Mouse (Mus musculus) CH12.LX (cell line): ENCODE results near the gene Olfr725. TPM values are rescaled to one million over a fixed set of nuclear protein-coding genes. Genes with fewer than 3 reads are reported as not detected.

ENCODE experiments used
- DNase-seq: peaks from one replicate; pipeline ENCODE4 v3.0.0-alpha.2; 2013; ENCODE audit errors: extremely low read depth
- H3K27ac ChIP-seq: 2 replicates; pipeline ENCODE4 v1.5.1; 2012; ENCODE audit warnings: low read depth, mild to moderate bottlenecking, control low read depth, moderate library complexity; ENCODE audit not compliant: insufficient read depth
- H3K27me3 ChIP-seq: replicated peaks from 2 replicates; pipeline ENCODE3; 2012; ENCODE audit warnings: inconsistent platforms
- H3K36me3 ChIP-seq, 2 experiments: replicated peaks in 1 of 2; 2 replicates each; pipeline versions ENCODE3 to v1.6.1; 2012; ENCODE audit warnings: inconsistent platforms in 1 of 2, low read length in 1 of 2, mild to moderate bottlenecking in 1 of 2, mixed read lengths in 1 of 2, moderate library complexity in 1 of 2; ENCODE audit not compliant: control insufficient read depth in 1 of 2, insufficient read depth in 1 of 2
- H3K4me1 ChIP-seq, 2 experiments: 2 replicates each; pipeline ENCODE4 v1.6.1; 2012; ENCODE audit warnings: inconsistent platforms in 1 of 2, moderate library complexity in 1 of 2; ENCODE audit not compliant: insufficient read depth in 2 of 2, control insufficient read depth in 1 of 2
- H3K4me2 ChIP-seq: 2 replicates; pipeline ENCODE4 v1.6.1; 2012; ENCODE audit warnings: low read depth, mild to moderate bottlenecking, control low read depth; ENCODE audit not compliant: poor library complexity, insufficient read depth, severe bottlenecking
- H3K4me3 ChIP-seq, 3 experiments: fragments of 150-350 bp in 1 of 3; sonication (generic) in 1 of 3; replicated peaks in 1 of 3; 2 replicates each; pipeline versions ENCODE3 to v1.5.1; 2011 to 2012; ENCODE audit warnings: low read depth in 2 of 3, low read length in 2 of 3, mild to moderate bottlenecking in 2 of 3, moderate library complexity in 2 of 3, control low read depth in 1 of 3, improper control_type of control experiment in 1 of 3, inconsistent platforms in 1 of 3, mixed read lengths in 1 of 3; ENCODE audit not compliant: poor library complexity in 1 of 3
- H3K79me2 ChIP-seq: replicated peaks from 2 replicates; pipeline ENCODE4 v1.6.1; 2012; ENCODE audit warnings: mild to moderate bottlenecking, moderate library complexity; ENCODE audit not compliant: control insufficient read depth, poor library complexity, insufficient read depth, severe bottlenecking; ENCODE audit errors: extremely low read depth
- H3K9ac ChIP-seq: 2 replicates; pipeline ENCODE4 v1.6.1; 2012; ENCODE audit warnings: low read depth, mild to moderate bottlenecking, control low read depth, moderate library complexity; ENCODE audit not compliant: insufficient read depth
- H3K9me3 ChIP-seq: replicated peaks from 2 replicates; pipeline ENCODE3; 2012; ENCODE audit warnings: low read length, inconsistent platforms, mixed read lengths
- BHLHE40 ChIP-seq: IDR thresholded peaks from 2 replicates; pipeline ENCODE4 v1.6.1; 2011; ENCODE audit warnings: mild to moderate bottlenecking, low read depth, low read length, improper control_type of control experiment
- CTCF ChIP-seq, 2 experiments: IDR thresholded peaks in 1 of 2; conservative IDR thresholded peaks in 1 of 2; 2 replicates each; pipeline ENCODE4 v1.5.1; 2011 to 2012; ENCODE audit warnings: low read depth in 2 of 2, low read length in 2 of 2, improper control_type of control experiment in 1 of 2, inconsistent platforms in 1 of 2, mild to moderate bottlenecking in 1 of 2, moderate library complexity in 1 of 2
- ELF1 ChIP-seq: IDR thresholded peaks from 2 replicates; pipeline ENCODE4 v1.6.1; 2014; ENCODE audit warnings: low read depth, mild to moderate bottlenecking, inconsistent platforms, low read length, improper control_type of control experiment
- KAT2A ChIP-seq: IDR thresholded peaks from 2 replicates; pipeline ENCODE4 v1.6.1; 2012; ENCODE audit warnings: low read length, improper control_type of control experiment, inconsistent platforms; ENCODE audit not compliant: insufficient replicate concordance
- MAFK ChIP-seq: IDR thresholded peaks from 2 replicates; pipeline ENCODE4 v1.6.1; 2011; ENCODE audit warnings: low read length, improper control_type of control experiment; ENCODE audit not compliant: insufficient replicate concordance
- MAX ChIP-seq: IDR thresholded peaks from 2 replicates; pipeline ENCODE4 v1.6.1; 2011; ENCODE audit warnings: low read length, improper control_type of control experiment
- MAZ ChIP-seq: IDR thresholded peaks from 2 replicates; pipeline ENCODE4 v1.6.1; 2012; ENCODE audit warnings: low read depth, mild to moderate bottlenecking, inconsistent platforms, low read length, improper control_type of control experiment, moderate library complexity
- MEF2A ChIP-seq: IDR thresholded peaks from 2 replicates; pipeline ENCODE4 v1.6.1; 2014; ENCODE audit warnings: low read depth, mild to moderate bottlenecking, inconsistent platforms, low read length, improper control_type of control experiment, borderline replicate concordance
- NELFE ChIP-seq: IDR thresholded peaks from 2 replicates; pipeline ENCODE4 v1.6.1; 2011; ENCODE audit warnings: low read depth, low read length, improper control_type of control experiment
- NRF1 ChIP-seq: IDR thresholded peaks from 2 replicates; pipeline ENCODE4 v1.6.1; 2014; ENCODE audit warnings: low read depth, mild to moderate bottlenecking, inconsistent platforms, low read length, improper control_type of control experiment, moderate library complexity
- PAX5 ChIP-seq: IDR thresholded peaks from 2 replicates; pipeline ENCODE4 v1.6.1; 2012; ENCODE audit warnings: low read length, inconsistent platforms, mixed read lengths
- POLR2AphosphoS2 ChIP-seq: IDR thresholded peaks from 2 replicates; pipeline ENCODE4 v1.6.1; 2011; ENCODE audit warnings: low read depth, low read length, improper control_type of control experiment
- RAD21 ChIP-seq: IDR thresholded peaks from 2 replicates; pipeline ENCODE4 v1.6.1; 2011; ENCODE audit warnings: low read depth, mild to moderate bottlenecking, low read length, improper control_type of control experiment, moderate library complexity
- SIN3A ChIP-seq: IDR thresholded peaks from 2 replicates; pipeline ENCODE4 v1.6.1; 2012; ENCODE audit warnings: low read length, improper control_type of control experiment, inconsistent platforms
- TBP ChIP-seq: conservative IDR thresholded peaks from 2 replicates; pipeline ENCODE4 v1.6.1; 2011; ENCODE audit warnings: low read depth, low read length, improper control_type of control experiment
- UBTF ChIP-seq: IDR thresholded peaks from 2 replicates; pipeline ENCODE4 v1.6.1; 2012; ENCODE audit warnings: low read depth, mild to moderate bottlenecking, inconsistent platforms, low read length, improper control_type of control experiment, moderate library complexity
- USF1 ChIP-seq: IDR thresholded peaks from 2 replicates; pipeline ENCODE4 v1.6.1; 2014; ENCODE audit warnings: low read depth, mild to moderate bottlenecking, inconsistent platforms, low read length, improper control_type of control experiment
- ZC3H11A ChIP-seq: IDR thresholded peaks from 2 replicates; pipeline ENCODE4 v1.6.1; 2012; ENCODE audit warnings: low read depth, mild to moderate bottlenecking, inconsistent platforms, low read length, improper control_type of control experiment
- ZMIZ1 ChIP-seq: IDR thresholded peaks from 2 replicates; pipeline ENCODE4 v1.6.1; 2012; ENCODE audit warnings: low read depth, mild to moderate bottlenecking, inconsistent platforms, low read length, improper control_type of control experiment
- dilution Hi-C: fragments of 300-500 bp; cut with MboI; formaldehyde crosslinking; loops from 2 replicates; pipeline ENCODE4 v1.14.3; 2020; ENCODE audit warnings: low sequenced_read_pairs; ENCODE audit not compliant: extremely low pct_unique_long_range_greater_than_20kb, extremely low pct_ligation_motif_present
- in situ Hi-C: fragments of 300-500 bp; cut with MboI; formaldehyde crosslinking; loops from 3 replicates; pipeline ENCODE4 v1.14.3; 2019; ENCODE audit warnings: low sequenced_read_pairs, low pct_ligation_motif_present, low pct_unique_long_range_greater_than_20kb, mixed read lengths
- polyA plus RNA-seq: library from polyadenylated mRNA; unstranded; fragments of >175 nt; gene quantifications from 2 replicates; pipeline ENCODE4 v1.2.1, GENCODE M21; 2012; ENCODE audit warnings: low read depth; ENCODE audit not compliant: insufficient read length
- total RNA-seq, 2 experiments: library from RNA; depleted of rRNA; stranded (reverse); fragments of 300-350 nt in 1 of 2; fragments of >200 nt in 1 of 2; gene quantifications; 2 replicates each; pipeline ENCODE4 v1.2.3; 2012 to 2014

Gene Olfr725
- total and polyA plus RNA-seq, 3 experiments = not detected

DNA sequence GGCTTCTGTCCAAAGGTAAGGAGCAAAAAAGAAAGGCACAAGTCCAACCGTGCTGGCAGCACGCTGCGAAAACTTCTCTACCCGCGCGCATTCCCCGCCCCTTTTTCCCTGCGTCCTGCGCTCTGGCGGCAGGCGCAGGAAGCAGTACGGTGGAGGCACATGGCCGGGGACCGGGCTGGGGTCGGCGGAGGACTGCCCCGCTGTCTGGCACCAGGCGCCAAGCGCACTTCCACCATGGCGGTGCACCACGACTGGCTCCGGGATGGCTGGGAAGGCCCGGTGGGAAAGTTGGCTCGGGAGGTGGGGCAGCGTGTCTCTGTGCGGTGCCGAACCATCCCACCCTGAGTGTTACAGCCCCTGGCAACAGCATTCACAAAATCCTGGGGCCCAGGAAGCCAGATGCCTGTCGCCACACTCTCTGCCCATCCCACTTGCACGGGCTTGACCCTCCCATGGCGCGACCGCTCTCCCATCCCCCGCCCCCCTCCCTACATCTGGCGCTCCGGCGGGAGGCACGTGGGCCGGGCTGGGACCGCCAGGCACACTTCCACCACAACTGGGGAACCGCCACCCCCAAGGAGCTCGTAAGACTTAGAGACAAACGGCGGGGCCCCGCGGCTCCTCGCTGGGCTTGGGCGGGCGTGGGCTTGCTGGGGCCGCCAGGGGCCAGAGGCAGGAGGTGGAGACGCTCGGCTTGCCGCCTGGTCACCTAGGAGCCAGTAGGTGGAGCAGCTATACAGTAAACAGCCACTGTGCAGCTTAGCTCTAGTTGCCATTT is 22.0 kb upstream of the Olfr725 start:
- no peaks in the 10 kb centered on the region for H3K27me3 ChIP-seq
- H3K4me2 ChIP-seq = no peak overlapping the region
- H3K36me3 ChIP-seq = no peaks in the 10 kb centered on the region
- H3K4me1 ChIP-seq = no peaks in the 10 kb centered on the region
- in situ Hi-C loops (no loop called here), dilution Hi-C loops (no loop called here)
- no peak for DNase-seq
- H3K79me2 ChIP-seq = no peaks in the 10 kb centered on the region
- H3K9me3 ChIP-seq = peaks cover 9% of the 10 kb centered on the region
- H3K27ac ChIP-seq = no peak overlapping the region
- no peak for TF ChIP-seq MAFK
- TF ChIP-seq SIN3A = no peak
- no peak for TF ChIP-seq USF1
- no peak for TF ChIP-seq PAX5
- no peak for TF ChIP-seq ELF1
- TF ChIP-seq ZC3H11A = no peak
- no peak for TF ChIP-seq MEF2A
- no peak for TF ChIP-seq BHLHE40
- TF ChIP-seq KAT2A = no peak
- no peak for TF ChIP-seq NRF1
- TF ChIP-seq CTCF (conservative IDR thresholded peaks at IDR 0.05 in 1 of 2, IDR thresholded peaks at IDR 0.05 in 1 of 2; ENCODE audit: low read depth in 2 of 2, low read length in 2 of 2) = no peak
- no peak for TF ChIP-seq RAD21
- TF ChIP-seq TBP = no peak
- no peak for TF ChIP-seq MAZ
- no peak for TF ChIP-seq NELFE
- TF ChIP-seq MAX = no peak
- no peak overlapping the region for H3K9ac ChIP-seq
- H3K4me3 ChIP-seq = no peak overlapping the region

DNA sequence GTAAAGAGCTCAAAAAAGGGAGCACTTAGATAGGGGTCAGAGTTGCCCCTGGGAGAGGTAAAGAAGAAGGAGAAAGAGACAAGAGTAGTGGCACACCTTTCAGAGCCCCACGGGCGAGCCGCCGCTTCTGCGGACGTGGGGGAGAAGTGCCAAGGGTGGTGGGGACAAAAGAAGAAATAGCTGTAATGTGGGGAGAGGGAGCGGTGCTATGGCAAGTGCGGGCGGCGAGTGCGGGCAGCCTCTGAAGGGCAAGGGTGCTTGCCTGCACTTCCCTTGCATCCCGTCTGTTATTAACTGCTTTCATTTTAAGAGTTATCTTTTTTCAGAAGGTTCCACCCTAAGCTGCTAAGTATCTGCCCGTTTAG is 21.4 kb upstream of the Olfr725 start:
- no peak for TF ChIP-seq USF1
- TF ChIP-seq CTCF (conservative IDR thresholded peaks at IDR 0.05 in 1 of 2, IDR thresholded peaks at IDR 0.05 in 1 of 2; ENCODE audit: low read depth in 2 of 2, low read length in 2 of 2) = no peak
- no peak for TF ChIP-seq POLR2AphosphoS2
- no peak for TF ChIP-seq UBTF
- TF ChIP-seq ZMIZ1 = no peak
- TF ChIP-seq, all 38 proteins: peak for 0
- Histone ChIP-seq H3K36me3 (no peaks in the 10 kb centered on the region), H3K4me3 (no peak overlapping the region), H3K27ac (no peak overlapping the region), H3K4me1 (no peaks in the 10 kb centered on the region), H3K79me2 (no peaks in the 10 kb centered on the region), H3K27me3 (no peaks in the 10 kb centered on the region), H3K4me2 (no peak overlapping the region), H3K9ac (no peak overlapping the region), H3K9me3 (peaks cover 9% of the 10 kb centered on the region)
- dilution Hi-C loops (no loop called here), in situ Hi-C loops (no loop called here)
- DNase-seq = no peak
